Mouse (Mus musculus) kidney, adult 2 months (tissue): ENCODE data around the gene Cyp4f13. TPM values are rescaled to one million over a fixed set of nuclear protein-coding genes. Genes with fewer than 3 reads are reported as not detected.

Experiments
- DNase-seq: peaks from one replicate; pipeline ENCODE4 v3.0.0; 2021
- H3K27ac ChIP-seq: fragments of 200-500 bp; 2 replicates; pipeline ENCODE4 v1.5.1; 2012; ENCODE audit warnings: low read depth, low read length, control low read depth, inconsistent platforms; ENCODE audit not compliant: insufficient read depth
- H3K27me3 ChIP-seq: fragments of 200-500 bp; replicated peaks from 2 replicates; pipeline ENCODE4 v1.6.1; 2012; ENCODE audit warnings: mild to moderate bottlenecking, moderate library complexity, low read length, inconsistent platforms; ENCODE audit not compliant: control insufficient read depth, insufficient read depth
- H3K36me3 ChIP-seq: fragments of 200-500 bp; 2 replicates; pipeline ENCODE4 v1.6.1; 2012; ENCODE audit warnings: mild to moderate bottlenecking, moderate library complexity, low read length, inconsistent platforms; ENCODE audit not compliant: control insufficient read depth, insufficient read depth
- H3K4me1 ChIP-seq: fragments of 200-500 bp; 2 replicates; pipeline ENCODE4 v1.6.1; 2011; ENCODE audit warnings: low read length; ENCODE audit not compliant: control insufficient read depth, insufficient read depth
- H3K4me3 ChIP-seq: fragments of 200-500 bp; 2 replicates; pipeline ENCODE4 v1.5.1; 2011; ENCODE audit warnings: mild to moderate bottlenecking, low read depth, low read length, control low read depth; ENCODE audit not compliant: insufficient read depth
- CTCF ChIP-seq: fragments of 200-500 bp; conservative IDR thresholded peaks from 2 replicates; pipeline ENCODE4 v1.5.1; 2011; ENCODE audit warnings: low read depth, mild to moderate bottlenecking, control low read depth, low read length, moderate library complexity, mixed read lengths; ENCODE audit not compliant: insufficient read depth, insufficient read length
- POLR2A ChIP-seq: fragments of 200-500 bp; IDR thresholded peaks from one replicate; pipeline ENCODE4 v1.6.1; 2011; ENCODE audit warnings: low read depth, low read length, control low read depth
- WGBS: fragments of 180-500 bp; shearing (Covaris S2); methylation state at CpG from one replicate; pipeline ENCODE4 v1.1.7; 2018; 5-methylcytosine and 5-hydroxymethylcytosine counted together
- polyA plus RNA-seq: library from polyadenylated mRNA; depleted of rRNA; stranded (reverse); fragments of >200 nt; gene quantifications from 2 replicates; pipeline ENCODE4 v1.2.3, GENCODE M21; 2012; rRNA removed

Cyp4f13 gene
- 61.5 and 67.2 TPM in 2 replicates for polyA plus RNA-seq

DNA sequence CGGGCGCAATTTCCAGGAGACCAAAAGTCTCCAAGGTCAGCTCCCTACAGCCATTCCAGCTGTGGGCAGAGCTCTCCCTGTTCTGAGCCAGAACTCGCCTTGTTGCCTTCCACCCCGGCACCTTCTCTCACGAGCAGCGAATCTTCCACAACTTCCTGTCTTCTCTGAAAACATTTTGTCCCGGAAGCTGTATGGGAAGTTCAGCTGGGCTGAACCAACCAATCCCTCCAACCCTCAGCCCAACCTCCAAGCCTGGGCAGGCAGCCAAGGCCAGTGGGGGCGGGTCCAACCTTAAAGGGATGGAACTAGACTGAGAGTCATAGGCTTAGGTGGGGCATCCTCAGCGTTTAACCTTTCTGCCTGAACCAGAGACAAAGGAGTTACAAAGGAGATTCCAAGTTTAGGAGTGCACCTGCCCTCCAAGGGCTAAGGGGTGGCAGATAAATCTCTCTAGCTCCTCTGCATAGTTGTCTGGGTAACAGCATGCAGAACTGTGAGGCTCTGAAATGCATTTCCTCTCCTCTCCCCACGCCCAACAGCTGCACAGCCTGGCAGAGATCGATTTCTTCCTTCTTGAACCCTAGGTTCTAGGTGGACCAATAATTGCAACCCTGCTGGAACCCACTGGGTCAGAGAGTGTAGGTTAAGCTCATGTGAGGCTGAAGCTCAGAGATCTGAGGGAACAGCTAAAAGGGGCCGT is at the start of gene Cyp4f13:
Gene Cyp4f13, minus strand, starts transcription at position 188 of the 700 bp plus-strand sequence.
- Histone ChIP-seq H3K4me1 (peaks cover 13% of the 10 kb centered on the region), H3K27me3 (no peaks in the 10 kb centered on the region), H3K4me3 (peak within 1 kb of the TSS; percentile 80), H3K27ac (peak within 1 kb of the TSS; percentile 84), H3K36me3 (no peaks in the 10 kb centered on the region)
- TF ChIP-seq POLR2A = peak; percentile 77
- TF ChIP-seq CTCF = no peak
- 6% methylated on average over 12 of the region's 12 CpGs for WGBS
- peak; percentile 99 for DNase-seq

DNA sequence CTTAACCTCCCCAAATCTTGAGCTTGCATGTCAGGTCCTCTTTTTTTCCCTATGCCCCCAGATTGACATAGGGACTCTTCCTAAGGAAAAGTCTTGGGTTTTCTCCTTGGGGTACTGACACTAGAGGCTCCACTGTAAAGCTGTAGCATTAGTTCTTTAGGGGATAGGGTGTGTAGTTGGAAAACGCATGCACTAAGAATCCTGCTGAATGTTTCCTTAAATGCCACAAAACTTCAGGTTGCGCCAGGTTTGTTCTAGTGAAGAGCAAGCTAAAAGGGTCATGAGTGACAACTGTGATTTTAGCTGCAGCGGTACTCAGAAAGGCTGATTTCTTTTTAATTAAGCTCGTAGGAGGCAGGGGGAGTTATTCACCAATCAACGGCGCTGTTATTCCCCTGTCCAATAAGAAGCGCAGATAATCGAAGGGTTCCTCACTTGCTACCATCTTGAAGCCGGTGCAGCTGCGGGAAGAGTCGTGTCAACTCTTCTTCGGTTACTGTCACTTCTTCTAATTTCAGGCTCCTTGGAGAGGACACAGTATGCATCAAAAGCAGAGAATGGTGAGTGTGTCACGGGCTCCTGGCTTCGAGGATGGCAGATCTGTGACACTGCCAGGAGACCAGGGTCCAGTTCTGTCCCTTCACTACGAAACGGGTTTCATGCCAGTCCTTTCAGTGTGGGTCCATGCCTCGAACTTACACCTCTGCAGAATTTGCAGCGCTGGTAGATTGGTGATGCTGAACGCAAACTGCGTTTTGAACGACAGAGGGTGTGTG is 45.7 kb upstream of the Cyp4f13 start, which contains the start of gene Zfp952:
Gene Zfp952, plus strand, starts transcription at position 431 of the 776 bp plus-strand sequence.
- no peak for TF ChIP-seq POLR2A
- no peak for TF ChIP-seq CTCF
- Histone ChIP-seq H3K4me1 (peaks cover 7% of the 10 kb centered on the region; the same call in 1 of the 2 replicates), H3K27me3 (no peaks in the 10 kb centered on the region), H3K4me3 (peak within 1 kb of the TSS; percentile 79), H3K27ac (peak within 1 kb of the TSS; percentile 37; the same call in 1 of the 2 replicates), H3K36me3 (peaks cover 3% of the 10 kb centered on the region)
- WGBS = under 1% methylated on average over 21 of the region's 21 CpGs
- DNase-seq = peak; percentile 95

- 65% methylated on average over 12 of the region's 12 CpGs for WGBS
- Histone ChIP-seq H3K4me3 (no peak overlapping the region; the same call in 1 of the 2 replicates), H3K27me3 (no peaks in the 10 kb centered on the region), H3K4me1 (peaks cover 7% of the 10 kb centered on the region; the same call in 1 of the 2 replicates), H3K36me3 (peaks cover 3% of the 10 kb centered on the region), H3K27ac (no peak overlapping the region)
- TF ChIP-seq POLR2A (no peak), CTCF (no peak)
- DNase-seq = peak; percentile 20
These were observed 44.9 kb upstream of the Cyp4f13 start for GRCm38 (mm10) chr17:32991965-32992698.

DNA sequence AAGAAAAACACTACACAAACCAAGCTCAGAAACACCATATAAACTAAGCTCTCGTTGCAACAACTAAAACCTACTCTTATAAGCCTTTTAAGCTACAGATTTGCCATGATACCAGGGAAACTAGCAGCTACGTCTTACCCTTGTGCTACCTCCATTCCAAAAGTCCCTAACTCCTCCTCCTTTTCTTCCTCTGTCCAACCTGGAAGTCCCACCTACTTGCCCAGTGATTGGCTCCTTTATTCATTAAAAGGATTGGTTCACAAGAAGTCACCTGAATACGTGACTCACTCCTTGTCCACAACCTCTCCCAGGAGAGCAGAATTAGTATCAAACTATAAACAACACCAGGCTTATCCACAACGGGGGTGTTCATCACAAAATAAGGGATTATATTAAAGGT is 39.1 kb upstream of the Cyp4f13 start:
- H3K36me3 ChIP-seq = no peaks in the 10 kb centered on the region
- no peaks in the 10 kb centered on the region for H3K4me1 ChIP-seq
- no peak overlapping the region for H3K27ac ChIP-seq
- H3K27me3 ChIP-seq = no peaks in the 10 kb centered on the region
- 79% methylated on average over 4 of the region's 4 CpGs for WGBS
- TF ChIP-seq POLR2A (no peak), CTCF (no peak)
- H3K4me3 ChIP-seq = no peak overlapping the region
- no peak for DNase-seq

- Histone ChIP-seq H3K4me1 (no peaks in the 10 kb centered on the region), H3K36me3 (peaks cover 23% of the 10 kb centered on the region), H3K27ac (no peak overlapping the region), H3K4me3 (no peak overlapping the region), H3K27me3 (no peaks in the 10 kb centered on the region)
- DNase-seq = no peak
- no peak for TF ChIP-seq CTCF
- no peak for TF ChIP-seq POLR2A
- WGBS = 86% methylated on average over 4 of the region's 4 CpGs
These were observed 34.2 kb upstream of the Cyp4f13 start for GRCm38 (mm10) chr17:32981361-32981760.

- TF ChIP-seq CTCF = no peak
- TF ChIP-seq POLR2A = no peak
- Histone ChIP-seq H3K4me1 (peaks cover 8% of the 10 kb centered on the region; the same call in 1 of the 2 replicates), H3K27ac (peak within 1 kb of the TSS; percentile 24), H3K27me3 (no peaks in the 10 kb centered on the region), H3K36me3 (no peaks in the 10 kb centered on the region), H3K4me3 (peak within 1 kb of the TSS; percentile 73)
- DNase-seq = peak; percentile 97
- under 1% methylated on average over 33 of the region's 33 CpGs for WGBS
These were observed 18.6 kb upstream of the Cyp4f13 start, which contains the start of gene Zfp472 for GRCm38 (mm10) chr17:32965623-32966290. Gene Zfp472, plus strand, starts transcription at chr17:32965814.
